Mouse (Mus musculus): ENCODE measurements around the gene Atxn1.

The Atxn1 gene

GRCm38 (mm10) chr13:45821764-45822490 lies 142.9 kb downstream of the Atxn1 start:
- peak; percentile 75 for DNase-seq

- peak; percentile 96 for DNase-seq
Measured at GRCm38 (mm10) chr13:45820473-45821230, 144.2 kb downstream of the Atxn1 start.

GRCm38 (mm10) chr13:45816670-45817069 lies 148.1 kb downstream of the Atxn1 start:
- DNase-seq, result peak; percentile 19

- peak; percentile 93 for DNase-seq
Measured at GRCm38 (mm10) chr13:45809777-45810410, 154.9 kb downstream of the Atxn1 start.

- DNase-seq, result peak; percentile 89
Measured at GRCm38 (mm10) chr13:45807593-45808043, 157.2 kb downstream of the Atxn1 start.

- DNase-seq, result peak; percentile 64
Measured at GRCm38 (mm10) chr13:45806600-45807525, 157.9 kb downstream of the Atxn1 start.

GRCm38 (mm10) chr13:45805915-45806599 lies 158.8 kb downstream of the Atxn1 start:
- DNase-seq, result peak; percentile 62

- peak; percentile 98 for DNase-seq
Measured at GRCm38 (mm10) chr13:45802620-45803410, 162.0 kb downstream of the Atxn1 start.

- DNase-seq, result peak; percentile 29
Measured at GRCm38 (mm10) chr13:45798248-45798647, 166.6 kb downstream of the Atxn1 start.

GRCm38 (mm10) chr13:45797696-45798095 lies 167.1 kb downstream of the Atxn1 start:
- DNase-seq, result peak; percentile 92

GRCm38 (mm10) chr13:45796286-45796685 lies 168.5 kb downstream of the Atxn1 start:
- DNase-seq, result peak; percentile 85

GRCm38 (mm10) chr13:45793796-45794195 lies 171.0 kb downstream of the Atxn1 start:
- DNase-seq, result no peak

- DNase-seq, result peak; percentile 95
Measured at GRCm38 (mm10) chr13:45786409-45786808, 178.4 kb downstream of the Atxn1 start.

GRCm38 (mm10) chr13:45783681-45784080 lies 181.1 kb downstream of the Atxn1 start:
- peak; percentile 90 for DNase-seq

GRCm38 (mm10) chr13:45778750-45779149 lies 186.1 kb downstream of the Atxn1 start:
- DNase-seq, result peak; percentile 31

- peak; percentile 44 for DNase-seq
Measured at GRCm38 (mm10) chr13:45778171-45778570, 186.6 kb downstream of the Atxn1 start.

GRCm38 (mm10) chr13:45775516-45775915 lies 189.3 kb downstream of the Atxn1 start:
- peak; percentile 68 for DNase-seq

GRCm38 (mm10) chr13:45773381-45774168 lies 191.2 kb downstream of the Atxn1 start:
- peak; percentile 30 for DNase-seq

- DNase-seq, result no peak
Measured at GRCm38 (mm10) chr13:45769757-45770156, 195.1 kb downstream of the Atxn1 start.

- no peak for DNase-seq
Measured at GRCm38 (mm10) chr13:45768250-45768649, 196.6 kb downstream of the Atxn1 start.
